Mouse (Mus musculus) heart, postnatal 25 days (tissue): Measurements from ENCODE around the gene Ube2e2. TPM values are rescaled to one million over a fixed set of nuclear protein-coding genes. Genes with fewer than 3 reads are reported as not detected.

Experiments used
- DNase-seq: peaks from one replicate; pipeline ENCODE4 v3.0.0; 2022; ENCODE audit warnings: low spot score
- intact Hi-C: fragments of 180-260 bp; cut with DNase I; formaldehyde crosslinking; loops from one replicate; pipeline ENCODE4 v1.15.1; 2025
- total RNA-seq, 2 experiments: library from RNA; stranded (reverse); gene quantifications; 2 replicates each; pipeline ENCODE4 v1.2.3; 2021

Ube2e2 gene
- total RNA-seq, result 10 to 100 TPM; 14.3 to 15.3 TPM

- intact Hi-C loops, result loop anchor here (10.0 kb wide), 1 partner anchor 209 kb away; no protein-coding TSS in a partner anchor
- no peak for DNase-seq
These were observed at the start of gene Ube2e2 for GRCm38 (mm10) chr14:18893947-18894445. Gene Ube2e2 (minus strand): TSS chr14:18894267.

- intact Hi-C loops, result no loop called here
- no peak for DNase-seq
These were observed 46.0 kb upstream of the Ube2e2 start for GRCm38 (mm10) chr14:18940068-18940467.

- intact Hi-C loops, result no loop called here
These were observed 9.5 kb upstream of the Ube2e2 start for GRCm38 (mm10) chr14:18903553-18903952.

GRCm38 (mm10) chr14:18893121-18893946 lies 733 bp downstream of the Ube2e2 start:
- intact Hi-C loops, result loop anchor here (10.0 kb wide), 1 partner anchor 209 kb away; no protein-coding TSS in a partner anchor
- DNase-seq, result peak; percentile 87

More at GRCm38 (mm10) chr14:18903553-18903952, 9.5 kb upstream of the Ube2e2 start:
- DNase-seq, result no peak

GRCm38 (mm10) chr14:18889571-18889970 lies 4.5 kb downstream of the Ube2e2 start:
- intact Hi-C loops, result no loop called here
- DNase-seq, result no peak

- DNase-seq, result no peak
- intact Hi-C loops, result no loop called here
These were observed 11.6 kb downstream of the Ube2e2 start for GRCm38 (mm10) chr14:18882493-18882892.

GRCm38 (mm10) chr14:18870716-18871115 lies 23.4 kb downstream of the Ube2e2 start:
- intact Hi-C loops, result no loop called here

GRCm38 (mm10) chr14:18828661-18829060 lies 65.4 kb downstream of the Ube2e2 start:
- intact Hi-C loops, result no loop called here
- DNase-seq, result no peak

More at GRCm38 (mm10) chr14:18870716-18871115, 23.4 kb downstream of the Ube2e2 start:
- DNase-seq, result no peak

- intact Hi-C loops, result no loop called here
- no peak for DNase-seq
These were observed 67.3 kb downstream of the Ube2e2 start for GRCm38 (mm10) chr14:18826753-18827152.

GRCm38 (mm10) chr14:18820713-18821112 lies 73.4 kb downstream of the Ube2e2 start:
- no peak for DNase-seq
- intact Hi-C loops, result no loop called here

GRCm38 (mm10) chr14:18796857-18797256 lies 97.2 kb downstream of the Ube2e2 start:
- no peak for DNase-seq
- intact Hi-C loops, result no loop called here

- intact Hi-C loops, result no loop called here
- DNase-seq, result no peak
These were observed 98.3 kb downstream of the Ube2e2 start for GRCm38 (mm10) chr14:18795787-18796186.

- DNase-seq, result no peak
- intact Hi-C loops, result no loop called here
These were observed 114.9 kb downstream of the Ube2e2 start for GRCm38 (mm10) chr14:18778993-18779675.

- no peak for DNase-seq
- intact Hi-C loops, result no loop called here
These were observed 115.8 kb downstream of the Ube2e2 start for GRCm38 (mm10) chr14:18778241-18778640.

GRCm38 (mm10) chr14:18776132-18776531 lies 117.9 kb downstream of the Ube2e2 start:
- intact Hi-C loops, result no loop called here
- DNase-seq, result no peak

GRCm38 (mm10) chr14:18773724-18774123 lies 120.3 kb downstream of the Ube2e2 start:
- no peak for DNase-seq
- intact Hi-C loops, result no loop called here

GRCm38 (mm10) chr14:18759601-18760356 lies 134.3 kb downstream of the Ube2e2 start:
- no peak for DNase-seq
- intact Hi-C loops, result loop anchor here (5.0 kb wide), 1 partner anchor 52 kb away; no protein-coding TSS in a partner anchor

- intact Hi-C loops, result loop anchor here (5.0 kb wide), 1 partner anchor 52 kb away; no protein-coding TSS in a partner anchor
- no peak for DNase-seq
These were observed 135.2 kb downstream of the Ube2e2 start for GRCm38 (mm10) chr14:18758595-18759532.

- intact Hi-C loops, result loop anchor here (5.0 kb wide), 1 partner anchor 51 kb away; no protein-coding TSS in a partner anchor
- no peak for DNase-seq
These were observed 136.1 kb downstream of the Ube2e2 start for GRCm38 (mm10) chr14:18758003-18758402.
